Mouse (Mus musculus): ENCODE results near the gene Hamp. TPM values are rescaled to one million over a fixed set of nuclear protein-coding genes. Genes with fewer than 3 reads are reported as not detected.

Hamp gene
- polyA plus RNA-seq, 1 experiment, result not detected

DNA sequence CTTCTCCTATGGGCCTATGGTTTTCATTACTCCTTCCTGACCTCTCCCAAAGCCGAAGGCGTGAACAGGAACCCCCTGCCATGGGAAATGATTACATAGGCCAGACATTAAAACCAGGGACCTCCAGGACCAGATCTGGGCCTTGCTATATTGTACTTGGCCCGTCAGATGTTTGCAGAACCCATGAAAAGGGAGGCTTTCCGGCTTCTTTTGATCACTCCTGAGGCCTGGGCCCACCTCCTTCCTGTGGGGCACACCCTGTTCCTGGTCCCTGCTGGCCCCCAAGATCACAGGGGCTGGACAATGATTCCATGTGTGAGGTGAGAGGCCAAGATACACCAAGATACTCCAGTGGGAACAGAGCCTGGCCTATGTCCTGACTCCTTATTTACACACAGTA, 25.3 kb upstream of the Hamp start:
- TF ChIP-seq CTCF (IDR thresholded peaks at IDR 0.05; ENCODE audit: extremely low read depth, insufficient read depth, low read length) (no peak), POLR2A (IDR thresholded peaks at IDR 0.05; ENCODE audit: extremely low read depth, insufficient read depth, low read length) (no peak)
- Histone ChIP-seq H3K4me1 (ENCODE audit: control insufficient read depth, insufficient read depth, low read length) (no peaks in the 10 kb centered on the region), H3K4me3 (ENCODE audit: insufficient read depth, low read length) (no peak overlapping the region), H3K27ac (ENCODE audit: insufficient read depth, low read length) (no peak overlapping the region)

- Histone ChIP-seq H3K4me3 (ENCODE audit: insufficient read depth, low read length) (no peak overlapping the region), H3K27ac (ENCODE audit: insufficient read depth, low read length) (peak overlapping the region; percentile 64), H3K4me1 (ENCODE audit: control insufficient read depth, insufficient read depth, low read length) (no peaks in the 10 kb centered on the region)
- no peak for TF ChIP-seq POLR2A (IDR thresholded peaks at IDR 0.05; ENCODE audit: extremely low read depth, insufficient read depth, low read length)
- no peak for TF ChIP-seq CTCF (IDR thresholded peaks at IDR 0.05; ENCODE audit: extremely low read depth, insufficient read depth, low read length)
Observed at GRCm38 (mm10) chr7:30968611-30969010, 24.8 kb upstream of the Hamp start.

- H3K27ac ChIP-seq (ENCODE audit: insufficient read depth, low read length), result no peak overlapping the region
- TF ChIP-seq CTCF (IDR thresholded peaks at IDR 0.05; ENCODE audit: extremely low read depth, insufficient read depth, low read length), result no peak
- no peak for TF ChIP-seq POLR2A (IDR thresholded peaks at IDR 0.05; ENCODE audit: extremely low read depth, insufficient read depth, low read length)
- no peaks in the 10 kb centered on the region for H3K4me1 ChIP-seq (ENCODE audit: control insufficient read depth, insufficient read depth, low read length)
- H3K4me3 ChIP-seq (ENCODE audit: insufficient read depth, low read length), result no peak overlapping the region
Observed at GRCm38 (mm10) chr7:30966657-30967056, 22.8 kb upstream of the Hamp start.

DNA sequence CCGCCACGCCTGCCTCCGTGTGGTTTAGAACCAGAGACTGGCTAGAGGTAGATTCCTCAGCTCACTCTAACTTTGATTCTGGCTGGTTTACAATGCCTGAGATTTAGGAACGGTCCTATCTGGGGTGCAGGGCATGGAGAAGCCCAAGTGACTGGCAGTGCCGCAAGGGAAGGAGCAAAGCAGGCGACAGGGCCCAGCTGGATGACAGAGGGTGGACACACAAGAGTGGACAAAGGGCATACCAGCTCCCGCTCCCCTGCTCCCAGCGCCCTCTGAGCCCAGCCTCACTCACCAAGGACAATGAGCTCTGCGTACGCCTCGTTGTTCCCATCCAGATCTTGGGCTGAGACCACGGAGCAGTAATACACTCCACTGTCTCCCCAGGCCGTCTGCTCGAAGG, 21.8 kb upstream of the Hamp start:
- no peak overlapping the region for H3K4me3 ChIP-seq (ENCODE audit: insufficient read depth, low read length)
- TF ChIP-seq CTCF (IDR thresholded peaks at IDR 0.05; ENCODE audit: extremely low read depth, insufficient read depth, low read length) (no peak), POLR2A (IDR thresholded peaks at IDR 0.05; ENCODE audit: extremely low read depth, insufficient read depth, low read length) (no peak)
- H3K4me1 ChIP-seq (ENCODE audit: control insufficient read depth, insufficient read depth, low read length), result no peaks in the 10 kb centered on the region
- no peak overlapping the region for H3K27ac ChIP-seq (ENCODE audit: insufficient read depth, low read length)

- Histone ChIP-seq H3K4me1 (ENCODE audit: control insufficient read depth, insufficient read depth, low read length) (no peaks in the 10 kb centered on the region), H3K27ac (ENCODE audit: insufficient read depth, low read length) (no peak overlapping the region), H3K4me3 (ENCODE audit: insufficient read depth, low read length) (no peak overlapping the region)
- TF ChIP-seq CTCF (IDR thresholded peaks at IDR 0.05; ENCODE audit: extremely low read depth, insufficient read depth, low read length) (no peak), POLR2A (IDR thresholded peaks at IDR 0.05; ENCODE audit: extremely low read depth, insufficient read depth, low read length) (no peak)
Observed at GRCm38 (mm10) chr7:30964366-30964765, 20.5 kb upstream of the Hamp start.

DNA sequence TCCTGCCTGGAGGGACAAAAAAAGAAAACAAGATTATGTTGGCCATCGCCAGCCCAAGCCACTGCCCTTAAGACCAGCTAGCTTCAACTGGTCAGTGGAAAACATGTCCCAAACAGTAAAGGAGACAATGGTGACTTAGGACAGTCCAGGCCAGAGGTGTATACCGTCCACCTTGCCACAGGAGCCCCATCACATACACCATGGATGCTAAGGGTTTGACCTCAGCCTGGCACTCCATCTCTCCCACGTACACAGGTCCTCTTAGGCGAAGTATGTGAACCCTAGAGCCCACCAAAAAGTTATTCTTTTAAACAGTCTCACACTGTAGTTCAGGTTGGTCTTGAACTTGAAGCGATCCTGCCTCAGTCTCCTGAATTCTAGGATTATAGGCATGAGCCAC, 19.0 kb upstream of the Hamp start:
- Histone ChIP-seq H3K4me3 (ENCODE audit: insufficient read depth, low read length) (no peak overlapping the region), H3K27ac (ENCODE audit: insufficient read depth, low read length) (no peak overlapping the region), H3K4me1 (ENCODE audit: control insufficient read depth, insufficient read depth, low read length) (no peaks in the 10 kb centered on the region; the same call in 1 of the 2 replicates)
- 0 out of 2 replicates have a peak, but pooled peaks have one; percentile 34 for TF ChIP-seq POLR2A (IDR thresholded peaks at IDR 0.05; ENCODE audit: extremely low read depth, insufficient read depth, low read length)
- no peak for TF ChIP-seq CTCF (IDR thresholded peaks at IDR 0.05; ENCODE audit: extremely low read depth, insufficient read depth, low read length)

GRCm38 (mm10) chr7:30959786-30960349, 16.0 kb upstream of the Hamp start:
- Histone ChIP-seq H3K4me1 (ENCODE audit: control insufficient read depth, insufficient read depth, low read length) (peaks cover 4% of the 10 kb centered on the region), H3K4me3 (ENCODE audit: insufficient read depth, low read length) (no peak overlapping the region), H3K27ac (ENCODE audit: insufficient read depth, low read length) (no peak overlapping the region)
- TF ChIP-seq POLR2A (IDR thresholded peaks at IDR 0.05; ENCODE audit: extremely low read depth, insufficient read depth, low read length) (no peak), CTCF (IDR thresholded peaks at IDR 0.05; ENCODE audit: extremely low read depth, insufficient read depth, low read length) (no peak)

DNA sequence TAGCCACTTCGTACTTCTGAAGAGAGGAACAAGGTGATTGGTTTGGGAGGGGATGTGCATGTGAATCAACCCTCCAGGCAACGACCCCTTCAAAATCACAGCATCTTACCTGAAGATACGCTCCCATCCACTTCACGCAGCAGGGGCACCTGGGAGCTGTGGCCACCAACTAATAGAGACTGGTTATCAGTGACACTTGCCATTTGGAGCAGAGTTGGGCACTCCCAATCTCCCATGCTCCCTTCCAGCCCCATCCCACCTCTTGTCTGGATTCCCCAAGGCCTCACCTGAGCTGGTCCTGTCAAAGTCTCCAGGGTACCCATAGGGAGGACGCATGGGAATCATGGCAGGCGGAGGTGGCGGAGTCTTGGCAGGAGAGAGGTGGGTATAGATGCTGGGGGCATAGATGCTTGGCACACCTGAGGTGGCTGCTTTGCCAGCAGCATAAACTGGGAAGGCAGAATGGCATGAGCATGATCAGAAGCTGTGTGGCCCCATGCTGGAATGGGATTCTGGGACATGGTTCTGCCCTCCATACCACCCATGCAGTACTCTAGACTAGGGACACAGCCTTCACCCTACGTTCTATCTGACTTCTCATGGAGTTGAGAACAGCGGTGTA, 15.1 kb upstream of the Hamp start:
- Histone ChIP-seq H3K4me3 (ENCODE audit: insufficient read depth, low read length) (no peak overlapping the region), H3K4me1 (ENCODE audit: control insufficient read depth, insufficient read depth, low read length) (peaks cover 4% of the 10 kb centered on the region), H3K27ac (ENCODE audit: insufficient read depth, low read length) (no peak overlapping the region)
- no peak for TF ChIP-seq CTCF (IDR thresholded peaks at IDR 0.05; ENCODE audit: extremely low read depth, insufficient read depth, low read length)
- TF ChIP-seq POLR2A (IDR thresholded peaks at IDR 0.05; ENCODE audit: extremely low read depth, insufficient read depth, low read length), result peak; percentile 3; the same call in 1 of the 2 replicates

GRCm38 (mm10) chr7:30958109-30958865, 14.5 kb upstream of the Hamp start:
- peak overlapping the region; percentile 78; the same call in 1 of the 2 replicates for H3K4me3 ChIP-seq (ENCODE audit: insufficient read depth, low read length)
- H3K27ac ChIP-seq (ENCODE audit: insufficient read depth, low read length), result peak overlapping the region; percentile 82; the same call in 1 of the 2 replicates
- TF ChIP-seq POLR2A (IDR thresholded peaks at IDR 0.05; ENCODE audit: extremely low read depth, insufficient read depth, low read length), result no peak
- H3K4me1 ChIP-seq (ENCODE audit: control insufficient read depth, insufficient read depth, low read length), result peaks cover 4% of the 10 kb centered on the region
